Mouse (Mus musculus): ENCODE data around the gene Hspd1. TPM values are rescaled to one million over a fixed set of nuclear protein-coding genes. Genes with fewer than 3 reads are reported as not detected.

Hspd1 gene
- polyA plus RNA-seq, 1 experiment = 84.3 TPM

DNA sequence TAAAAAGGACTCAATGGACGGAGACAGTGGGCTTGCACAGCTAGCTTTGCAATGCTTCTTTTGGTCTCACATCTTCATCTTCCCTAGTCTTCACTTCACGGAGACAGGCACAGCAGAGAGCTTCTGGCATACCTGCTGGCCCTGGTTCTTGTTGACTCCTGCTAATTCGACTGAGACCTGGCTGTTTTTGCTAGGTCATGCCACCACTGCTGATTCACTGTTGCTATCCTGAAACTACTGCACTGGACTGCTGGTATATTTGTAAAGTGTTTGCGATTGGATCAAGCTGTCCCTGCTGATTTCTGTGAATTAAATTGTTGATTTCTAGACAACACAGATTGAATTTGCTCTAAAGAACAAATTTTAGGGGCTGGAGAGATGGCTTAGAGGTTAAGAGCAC is 46.4 kb downstream of the Hspd1 start:
- DNase-seq (ENCODE audit: low spot score) = no peak

DNA sequence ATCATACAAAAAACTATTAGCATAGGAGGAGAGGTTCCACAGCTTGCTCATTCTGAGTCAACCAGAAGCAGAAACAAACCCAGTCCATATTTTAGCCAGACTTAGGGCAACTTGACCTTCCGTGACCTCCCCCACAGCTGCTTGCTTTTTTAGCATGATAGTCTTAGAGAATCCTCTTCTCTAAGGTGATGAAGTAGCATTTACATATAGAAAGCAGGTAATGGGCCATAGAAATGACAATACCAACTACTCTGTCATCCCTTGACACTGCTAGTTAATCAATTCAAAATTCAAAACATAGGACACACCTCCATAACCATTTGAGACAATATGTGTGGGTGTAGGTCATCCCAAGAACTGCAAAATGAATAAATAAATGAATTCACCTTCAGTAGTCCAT is 48.1 kb downstream of the Hspd1 start:
- DNase-seq (ENCODE audit: low spot score) = no peak

DNA sequence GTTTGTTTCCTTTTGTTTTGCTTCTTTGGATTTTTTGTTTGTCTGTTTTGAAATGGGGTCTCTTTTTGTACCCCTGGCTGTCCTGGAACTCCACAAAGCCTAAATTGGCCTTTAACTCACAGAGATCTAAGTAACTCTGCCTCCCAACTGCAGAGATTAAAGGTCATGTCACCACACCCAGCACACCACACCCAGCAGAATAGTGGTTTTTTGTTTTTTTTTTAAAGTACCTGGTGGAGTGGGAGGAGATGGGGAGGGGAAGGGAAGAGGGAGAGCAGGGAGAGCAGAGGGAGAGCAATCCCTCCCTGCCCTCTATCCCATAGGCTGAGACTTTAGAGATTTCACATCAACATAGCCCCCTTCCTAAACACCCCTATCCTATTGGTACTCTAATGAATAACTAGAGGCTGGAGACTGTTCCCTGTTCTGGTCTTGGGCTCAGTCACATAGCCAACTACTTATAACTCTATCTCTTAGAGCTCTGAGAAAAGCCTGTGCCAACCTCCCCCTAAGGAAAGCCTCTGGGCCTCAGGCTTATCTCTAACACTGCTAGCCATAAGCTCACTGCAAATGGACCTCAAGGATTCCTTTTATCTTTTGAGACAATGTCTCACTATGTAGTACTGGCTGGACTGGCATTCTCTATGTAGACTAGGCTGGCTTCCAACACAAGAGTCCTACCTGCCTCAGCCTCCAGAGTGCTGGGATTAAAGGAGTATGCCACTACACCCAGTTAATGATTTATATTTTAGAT is 56.8 kb downstream of the Hspd1 start:
- no peak for DNase-seq (ENCODE audit: low spot score)

DNA sequence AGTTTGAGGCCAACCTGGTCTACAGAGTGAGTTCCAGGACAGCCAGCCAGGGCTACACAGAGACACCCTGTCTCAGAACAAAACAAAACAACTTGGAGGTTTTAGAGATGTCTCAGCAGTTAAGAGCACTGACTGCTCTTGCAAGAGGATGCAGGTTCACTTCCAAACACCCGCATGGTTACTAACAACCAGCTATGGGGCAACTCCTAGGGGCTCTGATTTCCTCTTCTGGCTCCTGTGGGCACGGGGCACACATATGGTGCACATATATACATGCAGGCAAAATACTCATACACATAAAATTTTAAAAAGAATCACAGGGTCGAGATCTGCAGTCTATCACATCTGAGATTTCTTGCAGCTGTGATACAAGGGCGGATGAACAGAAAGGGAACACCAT is 58.6 kb downstream of the Hspd1 start:
- no peak for DNase-seq (ENCODE audit: low spot score)

DNA sequence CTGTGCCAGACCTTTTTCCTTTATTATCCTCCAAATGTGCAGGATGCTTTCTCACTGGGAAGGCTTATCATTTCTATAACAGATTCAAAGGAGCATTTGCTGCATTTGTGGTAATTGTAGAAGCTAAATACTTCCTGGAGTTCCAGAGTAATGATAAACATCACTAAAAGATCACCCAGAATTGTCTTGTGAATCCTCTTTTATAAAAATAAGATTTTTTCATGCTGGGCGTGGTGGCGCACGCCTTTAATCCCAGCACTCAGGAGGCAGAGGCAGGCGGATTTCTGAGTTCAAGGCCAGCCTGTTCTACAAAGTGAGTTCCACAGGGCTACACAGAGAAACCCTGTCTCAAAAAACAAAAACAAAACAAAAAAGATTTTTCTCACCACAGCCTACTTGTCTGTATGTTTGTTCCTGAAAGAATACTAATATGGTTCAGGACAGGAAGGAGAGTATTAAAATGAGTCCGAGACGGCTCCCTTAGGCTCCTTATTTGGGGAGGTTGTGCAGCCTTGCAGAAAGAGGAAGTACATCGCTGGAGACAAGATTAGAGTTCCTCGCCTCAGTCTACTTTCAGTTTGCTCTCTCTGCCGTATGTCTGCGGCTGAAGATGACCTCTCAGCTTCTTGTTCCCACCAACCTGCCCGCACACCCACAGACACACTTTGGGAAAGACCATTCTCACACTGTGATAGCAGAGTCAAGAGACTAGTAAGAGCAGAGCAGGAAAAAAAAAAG is 59.4 kb downstream of the Hspd1 start:
- DNase-seq (ENCODE audit: low spot score) = no peak

DNA sequence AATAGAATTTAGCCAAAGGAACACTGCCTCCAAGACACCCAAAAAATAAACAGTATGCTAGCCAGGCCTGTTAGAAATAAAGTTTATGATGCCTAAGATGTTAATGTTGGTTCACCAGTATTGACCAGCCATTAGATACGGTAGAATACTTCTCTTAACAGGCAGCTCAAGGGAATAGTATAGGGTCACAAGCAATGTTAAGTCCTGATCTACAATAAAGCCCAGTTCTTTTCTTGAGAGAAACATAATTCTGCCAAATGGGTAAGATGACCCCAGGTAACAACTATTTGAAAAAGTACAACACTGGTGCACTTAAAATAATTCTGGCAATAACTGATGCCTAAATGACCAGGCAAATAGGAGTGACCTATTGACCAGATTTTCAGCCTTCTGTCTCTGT is 60.1 kb downstream of the Hspd1 start:
- no peak for DNase-seq (ENCODE audit: low spot score)

Other genes with a start within 250 kb of the Hspd1 start
- 28.1 and 30.7 TPM in 2 replicates for gene Ankrd44, start 161.9 kb downstream of the Hspd1 start, polyA plus RNA-seq (2012; rRNA removed)
- gene Sf3b1, start 60.8 kb downstream of the Hspd1 start, polyA plus RNA-seq (2012; rRNA removed) = 156 and 180 TPM in 2 replicates
- gene Coq10b, start 35.5 kb downstream of the Hspd1 start, polyA plus RNA-seq (2012; rRNA removed) = 63.1 and 78.4 TPM in 2 replicates
- 149 and 170 TPM in 2 replicates for gene Hspe1, start 111 bp downstream of the Hspd1 start, polyA plus RNA-seq (2012; rRNA removed)
- gene Mob4, start 43.0 kb upstream of the Hspd1 start, polyA plus RNA-seq (2012; rRNA removed) = 47.7 and 50.7 TPM in 2 replicates
- gene Rftn2, start 138.5 kb upstream of the Hspd1 start, polyA plus RNA-seq (2012; rRNA removed) = 7.1 and 8.7 TPM in 2 replicates
- 1.6 and 1.9 TPM in 2 replicates for gene Mars2, start 148.9 kb upstream of the Hspd1 start, polyA plus RNA-seq (2012; rRNA removed)